Mouse (Mus musculus): Measurements from ENCODE around the gene Slc11a2.

DNA sequence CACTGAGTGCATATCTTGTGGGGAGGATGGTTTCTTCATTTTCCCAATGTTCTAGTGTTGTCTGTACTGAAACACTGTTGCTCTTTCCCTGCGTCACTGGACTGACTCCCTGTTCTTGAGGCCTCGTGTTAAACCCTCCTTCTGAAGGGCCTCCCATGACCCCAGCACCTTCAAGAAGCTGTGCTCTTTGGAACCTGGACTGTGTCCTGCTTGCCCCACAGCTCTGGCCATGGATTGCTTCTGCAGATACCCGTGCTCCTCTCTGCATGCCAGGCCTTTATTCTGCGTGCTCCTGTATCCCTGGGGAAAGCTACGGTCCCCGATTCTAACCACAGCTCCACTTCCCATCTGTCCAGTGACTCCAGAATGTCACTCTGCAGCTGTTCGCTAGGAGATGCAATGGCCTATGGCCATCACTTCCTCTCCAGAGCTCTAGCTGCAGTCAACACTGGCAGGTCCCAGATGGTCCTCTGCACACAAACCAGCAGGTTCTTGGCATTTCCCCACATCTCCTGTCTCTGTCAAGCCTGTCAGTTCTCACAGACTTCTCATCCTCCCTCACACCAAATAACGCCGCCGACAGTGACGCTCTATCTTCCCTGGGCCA lies 5.2 kb upstream of the Slc11a2 start:
- TF ChIP-seq CTCF (IDR thresholded peaks at IDR 0.05; ENCODE audit: low read depth, low read length), result no peak
- TF ChIP-seq POLR2A (IDR thresholded peaks at IDR 0.05; ENCODE audit: borderline replicate concordance, low read depth, low read length), result no peak

Data from bone marrow macrophage, adult 2 months (primary cell).